Mouse (Mus musculus) stomach, postnatal 0 days (tissue): Measurements from ENCODE around the gene Slc10a4.

Experiments used
- CTCF ChIP-seq: IDR thresholded peaks from 2 replicates; pipeline ENCODE4 v1.5.1; 2016; ENCODE audit warnings: antibody characterized with exemption, low read depth, mild to moderate bottlenecking, moderate library complexity
- EP300 ChIP-seq: optimal IDR thresholded peaks from 2 replicates; pipeline ENCODE3; 2016; ENCODE audit warnings: antibody characterized with exemption

- TF ChIP-seq CTCF, result no peak
- no peak for TF ChIP-seq EP300
Measured at GRCm38 (mm10) chr5:72957281-72957680, 49.4 kb upstream of the Slc10a4 start.
